Mouse (Mus musculus) inflammation-experienced regulatory T-cells (primary cell): ENCODE measurements around the gene Iqschfp. TPM values are rescaled to one million over a fixed set of nuclear protein-coding genes. Genes with fewer than 3 reads are reported as not detected.

ENCODE experiments used
- polyA plus RNA-seq, 2 experiments: library from polyadenylated mRNA; unstranded; fragments of 100-300 nt; shearing (Covaris generic); gene quantifications; one replicate each; pipeline ENCODE4 v1.2.1; 2017

Iqschfp gene
- polyA plus RNA-seq: not detected

GRCm38 (mm10) chr3:67892026-67892705 is at the start of gene Iqschfp, which contains the start of gene Iqcj:
Iqschfp (plus strand) TSS chr3:67892232.
Iqcj (plus strand) TSS chr3:67892220.

GRCm38 (mm10) chr3:68064731-68065130 is 172.7 kb downstream of the Iqschfp start, which contains the start of gene Schip1:
Schip1 (plus strand) TSS chr3:68064802.

Other genes with a start within 250 kb of the Iqschfp start
- gene Iqcj, start within 50 bp of the Iqschfp start, polyA plus RNA-seq: not detected
- gene Schip1, start 172.6 kb downstream of the Iqschfp start, polyA plus RNA-seq: 1 to 10 TPM in 1 of 2 experiments, under 1 TPM in 1; 0.36 to 7.9 TPM